In genomic region chr11:83455608-83456007, GRCm38 (mm10) we compare ENCODE assay signal across 18 mouse cellular contexts. TPM values are rescaled to one million over a fixed set of nuclear protein-coding genes. Genes with fewer than 3 reads are reported as not detected.
DNase-seq lines count a peak whose midpoint lies in the region; ATAC-seq lines count a peak whose summit lies in the region.
"Had no signal": no experiment of that assay in that cellular context is flagged by ENCODE, and none has a peak within 500 bp of the region (broad histone marks: within the 10 kb centered on the region; RNA-seq: fewer than 3 reads in every experiment).

No protein-coding gene starts in this region.

- H3K36me3 ChIP-seq in heart, embryonic 15.5 days = no peaks in the 10 kb centered on the region
- H3K36me3 ChIP-seq: embryonic facial prominence, embryonic 12.5 days; limb, embryonic 15.5 days; lung, embryonic 15.5 days had no signal

- WGBS in heart, embryonic 15.5 days = 71% methylated on average over 3 of the region's 3 CpGs

- peaks cover 32% of the 10 kb centered on the region for H3K4me1 ChIP-seq in heart, embryonic 15.5 days (replicated peaks)

- ATAC-seq in heart, embryonic 15.5 days (replicated peaks; ENCODE audit: insufficient number of reproducible peaks, insufficient read depth, low FRiP score, low read depth) = no peak
- ATAC-seq in monocyte, adult 5-6 weeks (replicated peaks; ENCODE audit: insufficient number of reproducible peaks, low FRiP score, low TSS enrichment, poor library complexity, severe bottlenecking) = 0 out of 2 replicates have a peak, but pooled peaks have one; percentile 17
- ATAC-seq: activated CD4-positive, CD25-positive, alpha-beta regulatory T cell, adult 4 months; CD4-positive, CD25-positive, alpha-beta regulatory T cell, adult 4 months; forebrain, embryonic 14.5 days had no signal

- H3K4me3 ChIP-seq in heart, embryonic 15.5 days = no peak overlapping the region
- H3K4me3 ChIP-seq: embryonic facial prominence, embryonic 12.5 days; limb, embryonic 15.5 days; lung, embryonic 15.5 days; megakaryocyte, embryonic 14.5 days had no signal

- no peak overlapping the region for H3K9ac ChIP-seq in heart, embryonic 15.5 days
- H3K9ac ChIP-seq: embryonic facial prominence, embryonic 12.5 days; limb, embryonic 15.5 days; lung, embryonic 15.5 days had no signal

- no peaks in the 10 kb centered on the region for H3K27me3 ChIP-seq in heart, embryonic 15.5 days
- H3K27me3 ChIP-seq: limb, embryonic 15.5 days; lung, embryonic 15.5 days had no signal

- DNase-seq in heart, postnatal 25 days (ENCODE audit: low spot score) = no peak
- DNase-seq in 3T3-L1 (ENCODE audit: low read depth, low spot score) = peak; percentile 49
- DNase-seq in adrenal gland, postnatal 10 days = peak; percentile 49
- DNase-seq in kidney, postnatal 36 days = no peak
- no peak for DNase-seq in thymus, postnatal 36 days
- DNase-seq: cerebellum, adult 9-11 months; kidney, adult 2 months; thymus, postnatal 25 days had no signal

- H3K27ac ChIP-seq in heart, embryonic 15.5 days = peak overlapping the region; percentile 60; the same call in 1 of the 2 replicates
- H3K27ac ChIP-seq: embryonic facial prominence, embryonic 12.5 days; lung, embryonic 15.5 days had no signal

- H3K4me2 ChIP-seq in heart, embryonic 15.5 days = no peak overlapping the region
- H3K4me2 ChIP-seq: embryonic facial prominence, embryonic 12.5 days; limb, embryonic 15.5 days; lung, embryonic 15.5 days had no signal

- intact Hi-C loops in heart, postnatal 25 days (cut with DNase I) = no loop called here

- H3K9me3 ChIP-seq in heart, embryonic 15.5 days (replicated peaks) = no peaks in the 10 kb centered on the region
- H3K9me3 ChIP-seq: embryonic facial prominence, embryonic 12.5 days; limb, embryonic 15.5 days; lung, embryonic 15.5 days; megakaryocyte, embryonic 14.5 days had no signal

RNA-seq across cellular contexts. Expression of gene Mmp28, which starts 7.3 kb away (rescaled TPM):
- polyA plus RNA-seq in heart, embryonic 15.5 days (2015; fragmentation: Nextera tagmentation; extraction: Ambion mirVana) = 3.8 and 4.0 TPM in 2 replicates
- 1 to 10 TPM; 4.6 to 5.7 TPM for total RNA-seq in heart, postnatal 25 days (2021)
- 10 to 100 TPM in 1 of 2 experiments, 1 to 10 TPM in 1; 9.8 to 15.1 TPM for total RNA-seq in adrenal gland, postnatal 10 days (2021)
- total RNA-seq in monocyte, adult 5-6 weeks (2017) = 0.39 to 0.75 TPM in 2 of 3 replicates, not detected in the other
- polyA plus RNA-seq: activated CD4-positive, CD25-positive, alpha-beta regulatory T cell, adult 4 months; CD4-positive, CD25-positive, alpha-beta regulatory T cell, adult 4 months had no signal

RNA-seq across cellular contexts. Expression of gene Taf15, which starts 17.3 kb away (rescaled TPM):
- 8.8 and 10.5 TPM in 2 replicates for polyA plus RNA-seq in heart, embryonic 15.5 days (2015; fragmentation: Nextera tagmentation; extraction: Ambion mirVana)
- total RNA-seq in heart, postnatal 25 days (2021) = 10 to 100 TPM; 33.7 to 33.8 TPM
- total RNA-seq in adrenal gland, postnatal 10 days (2021) = 10 to 100 TPM; 54.9 to 58.4 TPM
- 32.9 to 77.9 TPM (median 52.7 TPM) in 3 replicates for total RNA-seq in monocyte, adult 5-6 weeks (2017)

RNA-seq across cellular contexts. Expression of gene 1700020L24Rik, which starts 18.1 kb away (rescaled TPM):
- 0.82 and 1.4 TPM in 2 replicates for polyA plus RNA-seq in heart, embryonic 15.5 days (2015; fragmentation: Nextera tagmentation; extraction: Ambion mirVana)
- not detected for total RNA-seq in heart, postnatal 25 days (2021)
- 1 to 10 TPM in 1 of 2 experiments, under 1 TPM in 1; 0.30 to 1.4 TPM for total RNA-seq in adrenal gland, postnatal 10 days (2021)
- 2.9 to 8.2 TPM (median 6.0 TPM) in 3 replicates for total RNA-seq in monocyte, adult 5-6 weeks (2017)
- total RNA-seq: gastrocnemius, adult 8-10 months had no signal

RNA-seq across cellular contexts. Expression of gene Gas2l2, which starts 26.4 kb away (rescaled TPM):
- 0.11 and 0.13 TPM in 2 replicates for polyA plus RNA-seq in heart, embryonic 15.5 days (2015; fragmentation: Nextera tagmentation; extraction: Ambion mirVana)
- not detected for total RNA-seq in heart, postnatal 25 days (2021)
- total RNA-seq in adrenal gland, postnatal 10 days (2021) = not detected
- total RNA-seq in monocyte, adult 5-6 weeks (2017) = not detected in 3 replicates
- total RNA-seq: gastrocnemius, adult 8-10 months had no signal
- polyA plus RNA-seq: activated CD4-positive, CD25-positive, alpha-beta regulatory T cell, adult 4 months; CD4-positive, CD25-positive, alpha-beta regulatory T cell, adult 4 months; kidney, adult 2 months had no signal

RNA-seq across cellular contexts. Expression of gene Rasl10b, which starts 46.7 kb away (rescaled TPM):
- polyA plus RNA-seq in heart, embryonic 15.5 days (2015; fragmentation: Nextera tagmentation; extraction: Ambion mirVana) = 8.1 and 9.7 TPM in 2 replicates
- 10 to 100 TPM; 49.6 to 60.1 TPM for total RNA-seq in heart, postnatal 25 days (2021)
- total RNA-seq in adrenal gland, postnatal 10 days (2021) = 1 to 10 TPM; 8.5 to 9.1 TPM
- total RNA-seq in monocyte, adult 5-6 weeks (2017) = 0.11 TPM in 1 of 3 replicates, not detected in the others
- polyA plus RNA-seq: activated CD4-positive, CD25-positive, alpha-beta regulatory T cell, adult 4 months; CD4-positive, CD25-positive, alpha-beta regulatory T cell, adult 4 months had no signal

Comparison
In these comparisons a context has a peak if more than half of its experiments do, and no peak if none do; other contexts are left out.
1. DNase-seq: peak in 3T3-L1 (single experiment) and adrenal gland, postnatal 10 days (single experiment); none in heart, postnatal 25 days (single experiment), kidney, postnatal 36 days (0 of 2) and thymus, postnatal 36 days (0 of 2).